Mouse (Mus musculus) liver, embryonic 13.5 days (tissue): ENCODE measurements around the gene Clic5. TPM values are rescaled to one million over a fixed set of nuclear protein-coding genes. Genes with fewer than 3 reads are reported as not detected.

Experiments used
- ATAC-seq: fragments of 200-750 bp; cut with Nextera tagmentation; 2 replicates; pipeline ENCODE4 v1.8.0; 2017; ENCODE audit warnings: low read depth, mild to moderate bottlenecking, moderate number of reproducible peaks, moderate library complexity
- DNase-seq: peaks from one replicate; pipeline ENCODE4 v3.0.0; 2022
- H3K27ac ChIP-seq: fragments of 300-500 bp; sonication (generic); 2 replicates; pipeline ENCODE4 v1.5.1; 2015; ENCODE audit warnings: moderate library complexity, mild to moderate bottlenecking, inconsistent platforms
- H3K27me3 ChIP-seq: fragments of 300-500 bp; sonication (generic); 2 replicates; pipeline ENCODE4 v1.6.1; 2015; ENCODE audit warnings: mild to moderate bottlenecking, inconsistent platforms
- H3K36me3 ChIP-seq: fragments of 300-500 bp; sonication (generic); 2 replicates; pipeline ENCODE4 v1.6.1; 2015; ENCODE audit warnings: mild to moderate bottlenecking, inconsistent platforms
- H3K4me1 ChIP-seq: fragments of 300-500 bp; sonication (generic); replicated peaks from 2 replicates; pipeline ENCODE4 v1.6.1; 2015; ENCODE audit warnings: inconsistent platforms
- H3K4me2 ChIP-seq: fragments of 300-500 bp; sonication (generic); 2 replicates; pipeline ENCODE4 v1.6.1; 2015; ENCODE audit warnings: inconsistent platforms, mild to moderate bottlenecking, moderate library complexity
- H3K4me3 ChIP-seq: fragments of 300-500 bp; sonication (generic); replicated peaks from 2 replicates; pipeline ENCODE4 v1.5.1; 2015; ENCODE audit warnings: mild to moderate bottlenecking, inconsistent platforms
- H3K9ac ChIP-seq: fragments of 300-500 bp; sonication (generic); 2 replicates; pipeline ENCODE4 v1.6.1; 2015; ENCODE audit warnings: mild to moderate bottlenecking, inconsistent platforms
- H3K9me3 ChIP-seq: fragments of 300-500 bp; sonication (generic); replicated peaks from 2 replicates; pipeline ENCODE4 v1.6.1; 2016; ENCODE audit warnings: inconsistent platforms
- WGBS: fragments of 180-500 bp; shearing (Covaris S2); methylation state at CpG from one replicate; pipeline ENCODE4 v1.1.7; 2015; ENCODE audit not compliant: insufficient replicate concordance; 5-methylcytosine and 5-hydroxymethylcytosine counted together
- polyA plus RNA-seq: library from polyadenylated mRNA; unstranded; fragments of >200 nt; fragmentation: Nextera tagmentation; extraction: Ambion mirVana; gene quantifications from 2 replicates; pipeline ENCODE4 v1.2.1, GENCODE M21; 2015

Gene Clic5
- polyA plus RNA-seq, 1 experiment from 2014 or later: 0.30 TPM

DNA sequence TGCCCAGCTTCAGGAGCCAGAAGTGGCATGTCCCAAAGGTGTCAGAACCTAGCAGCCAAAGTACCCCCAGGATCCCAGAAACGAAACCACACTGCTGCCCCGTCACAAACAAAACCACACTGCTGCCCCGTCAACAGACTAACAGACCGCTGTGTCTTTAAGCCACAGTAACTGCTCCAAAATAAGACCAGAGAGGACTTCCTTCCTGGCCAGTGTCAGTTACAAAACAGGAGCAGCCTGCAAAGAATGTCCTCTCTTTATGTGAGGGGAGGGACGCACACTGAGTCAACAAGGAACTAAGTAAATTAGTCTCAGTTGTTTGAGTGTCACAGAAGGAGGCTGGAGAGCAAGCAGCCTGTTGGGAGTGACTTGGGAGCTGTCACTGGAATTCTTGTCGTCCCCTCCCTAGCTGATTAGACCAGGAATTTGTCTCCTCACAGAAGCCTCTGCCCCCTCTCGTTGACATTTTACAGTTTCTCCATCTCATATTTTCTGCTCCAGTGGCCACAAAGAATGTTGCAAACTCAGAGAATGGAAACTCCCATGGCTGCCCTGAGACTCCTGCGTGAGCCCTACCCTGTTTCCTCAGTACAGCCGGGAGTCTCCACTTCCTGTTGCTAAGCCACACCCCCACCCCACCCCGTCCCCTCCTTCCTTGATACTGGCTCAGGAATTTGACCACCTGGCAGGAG, 50.8 kb downstream of the Clic5 start:
- Histone ChIP-seq H3K9me3 (0 out of 2 replicates have a peak, but pooled peaks cover 5% of the 10 kb centered on the region), H3K27ac (peak overlapping the region; percentile 68)

DNA sequence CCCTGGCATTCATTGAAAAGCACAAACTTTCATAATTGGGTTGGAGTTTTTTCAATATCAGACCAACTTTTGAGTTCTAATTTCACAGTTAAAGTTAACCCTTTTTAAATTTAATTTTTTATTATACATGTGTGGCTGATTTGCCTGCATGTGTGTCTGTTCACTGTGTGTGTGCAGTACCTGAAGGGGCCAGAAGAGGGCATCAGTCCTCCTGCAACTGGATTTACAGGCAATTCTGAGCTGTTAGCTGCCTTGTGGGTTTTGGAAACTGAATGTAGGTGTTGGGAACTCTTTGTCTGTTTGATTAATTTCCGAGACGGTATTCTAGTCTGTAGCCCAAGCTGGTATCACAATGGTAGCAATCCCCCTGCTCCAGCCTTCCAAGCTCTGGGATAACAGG, 52.4 kb downstream of the Clic5 start:
- H3K4me1 ChIP-seq: peaks cover 13% of the 10 kb centered on the region
- H3K4me2 ChIP-seq: no peak overlapping the region
- no peak overlapping the region for H3K9ac ChIP-seq
- 0 out of 2 replicates have a peak, but pooled peaks cover 5% of the 10 kb centered on the region for H3K9me3 ChIP-seq
- WGBS: 93% methylated on average over 2 of the region's 2 CpGs
- DNase-seq (no peak), ATAC-seq (no peak)
- no peak overlapping the region for H3K4me3 ChIP-seq
- no peaks in the 10 kb centered on the region for H3K36me3 ChIP-seq
- H3K27ac ChIP-seq: no peak overlapping the region
- no peaks in the 10 kb centered on the region for H3K27me3 ChIP-seq

More for the DNA sequence above, 50.8 kb downstream of the Clic5 start:
- no peaks in the 10 kb centered on the region for H3K27me3 ChIP-seq
- peak overlapping the region; percentile 18; the same call in 1 of the 2 replicates for H3K4me3 ChIP-seq
- no peaks in the 10 kb centered on the region for H3K36me3 ChIP-seq
- DNase-seq: no peak
- WGBS: 2% methylated on average over 10 of the region's 10 CpGs
- H3K4me2 ChIP-seq: peak overlapping the region; percentile 39
- H3K4me1 ChIP-seq: peaks cover 13% of the 10 kb centered on the region
- peak; percentile 53; the same call in 1 of the 2 replicates for ATAC-seq
- no peak overlapping the region for H3K9ac ChIP-seq

DNA sequence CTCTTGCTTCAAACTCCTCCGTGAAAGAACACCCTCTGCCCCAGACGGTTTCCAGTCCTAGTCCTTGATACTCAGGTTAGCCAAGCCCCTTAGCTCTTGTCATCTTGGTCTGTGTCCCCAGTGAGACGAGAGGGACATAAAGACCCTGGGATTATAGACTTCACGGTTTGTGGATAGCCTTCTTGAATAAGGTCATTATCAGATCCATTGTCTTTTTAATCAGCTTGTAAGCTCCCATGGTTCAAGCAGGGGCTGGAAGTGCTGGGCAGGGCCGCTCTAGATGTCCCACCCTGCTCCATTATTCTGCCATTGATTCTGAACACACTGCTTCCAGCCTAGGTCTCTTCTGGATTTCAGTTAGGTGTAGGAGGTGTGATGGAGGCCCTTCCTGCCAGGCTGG, 55.7 kb downstream of the Clic5 start:
- peaks cover 6% of the 10 kb centered on the region for H3K4me1 ChIP-seq
- ATAC-seq (no peak), DNase-seq (no peak)
- 0 out of 2 replicates have a peak, but pooled peaks cover 5% of the 10 kb centered on the region for H3K9me3 ChIP-seq
- no peak overlapping the region for H3K9ac ChIP-seq
- H3K36me3 ChIP-seq: no peaks in the 10 kb centered on the region
- no peak overlapping the region for H3K4me3 ChIP-seq
- H3K4me2 ChIP-seq: no peak overlapping the region
- H3K27ac ChIP-seq: no peak overlapping the region
- WGBS: 50% methylated on average over 5 of the region's 5 CpGs
- H3K27me3 ChIP-seq: no peaks in the 10 kb centered on the region

DNA sequence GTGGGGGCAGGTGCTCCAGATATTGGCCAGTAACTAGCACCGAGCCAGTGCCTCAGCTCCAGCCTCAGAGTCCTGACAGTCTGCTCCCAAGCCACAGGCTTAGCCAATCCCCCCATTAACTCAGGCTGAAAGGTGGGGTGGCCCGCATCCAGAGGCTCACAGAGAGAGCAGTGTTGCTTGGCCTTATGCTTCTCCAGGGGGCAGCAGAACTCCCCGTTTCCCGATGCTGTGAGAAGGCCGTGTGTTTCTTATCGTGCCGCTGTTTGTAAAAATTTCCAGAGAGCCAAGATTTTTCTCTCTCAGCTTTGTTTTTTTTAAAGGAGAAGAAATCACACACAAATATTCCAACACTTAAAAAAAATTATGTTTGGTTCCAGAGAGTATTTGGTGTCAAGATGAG, 56.2 kb downstream of the Clic5 start:
- WGBS: 42% methylated on average over 7 of the region's 7 CpGs
- Histone ChIP-seq H3K9ac (no peak overlapping the region), H3K27me3 (no peaks in the 10 kb centered on the region), H3K9me3 (0 out of 2 replicates have a peak, but pooled peaks cover 5% of the 10 kb centered on the region), H3K27ac (no peak overlapping the region), H3K4me1 (0 out of 2 replicates have a peak, but pooled peaks cover under 1% of the 10 kb centered on the region), H3K4me3 (no peak overlapping the region), H3K36me3 (no peaks in the 10 kb centered on the region), H3K4me2 (no peak overlapping the region)
- no peak for DNase-seq
- no peak for ATAC-seq

DNA sequence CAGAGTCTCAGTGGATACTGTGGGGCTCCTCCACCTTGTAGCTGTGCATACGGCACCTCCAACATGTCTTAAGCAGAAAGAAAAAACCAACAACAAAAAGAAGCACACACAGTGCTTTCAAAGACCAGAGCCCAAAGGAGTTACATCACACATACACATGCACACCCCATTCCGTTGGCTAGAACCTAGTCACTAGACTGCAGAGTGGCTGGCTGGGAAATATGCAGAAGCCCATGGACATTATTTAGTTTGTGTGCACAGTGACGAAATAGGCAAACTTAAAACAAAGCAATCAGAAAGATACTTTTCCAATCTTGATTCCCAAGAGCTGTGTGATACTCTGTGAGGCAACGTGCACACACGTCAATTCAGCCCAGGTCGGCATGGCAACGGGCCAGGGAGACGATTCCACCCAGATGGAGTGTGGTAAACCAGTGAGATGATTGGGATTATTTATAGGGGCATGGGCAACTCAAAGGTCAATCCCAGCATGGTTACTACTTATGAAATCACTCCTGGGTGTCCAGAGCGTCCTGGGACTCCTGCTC, 57.8 kb downstream of the Clic5 start:
- no peak for ATAC-seq
- WGBS: 67% methylated on average over 9 of the region's 9 CpGs
- H3K9me3 ChIP-seq: no peaks in the 10 kb centered on the region

DNA sequence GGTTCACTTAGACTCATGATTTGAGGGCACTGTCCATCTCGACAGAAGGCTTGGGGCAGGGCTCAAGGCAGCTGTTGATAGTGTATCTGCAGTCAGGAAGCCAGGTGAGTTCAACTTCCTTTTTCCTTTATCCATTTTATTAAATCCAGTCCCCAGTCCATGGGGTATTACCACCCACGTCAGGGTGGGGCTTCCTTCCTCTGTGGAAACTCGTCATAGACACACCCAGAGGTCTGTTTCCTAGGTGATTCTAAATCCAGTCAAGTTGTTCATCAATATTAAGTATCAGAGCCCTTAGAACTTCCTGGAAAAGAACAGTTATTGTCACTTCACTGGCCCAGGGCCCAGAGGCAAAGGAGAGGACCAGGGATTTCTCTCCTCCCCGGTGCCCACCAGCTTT, 61.2 kb downstream of the Clic5 start:
- 36% methylated on average over 4 of the region's 4 CpGs for WGBS
- no peak overlapping the region for H3K9ac ChIP-seq
- no peak overlapping the region for H3K4me2 ChIP-seq
- H3K4me1 ChIP-seq: no peaks in the 10 kb centered on the region
- H3K4me3 ChIP-seq: no peak overlapping the region
- DNase-seq: no peak
- no peak for ATAC-seq
- H3K36me3 ChIP-seq: peaks cover 6% of the 10 kb centered on the region; the same call in 1 of the 2 replicates
- no peaks in the 10 kb centered on the region for H3K9me3 ChIP-seq
- H3K27ac ChIP-seq: no peak overlapping the region
- no peaks in the 10 kb centered on the region for H3K27me3 ChIP-seq

More for the DNA sequence above, 57.8 kb downstream of the Clic5 start:
- Histone ChIP-seq H3K4me2 (no peak overlapping the region), H3K27me3 (no peaks in the 10 kb centered on the region), H3K4me3 (no peak overlapping the region), H3K36me3 (peaks cover 6% of the 10 kb centered on the region; the same call in 1 of the 2 replicates), H3K9ac (no peak overlapping the region), H3K27ac (no peak overlapping the region), H3K4me1 (no peaks in the 10 kb centered on the region)
- no peak for DNase-seq

DNA sequence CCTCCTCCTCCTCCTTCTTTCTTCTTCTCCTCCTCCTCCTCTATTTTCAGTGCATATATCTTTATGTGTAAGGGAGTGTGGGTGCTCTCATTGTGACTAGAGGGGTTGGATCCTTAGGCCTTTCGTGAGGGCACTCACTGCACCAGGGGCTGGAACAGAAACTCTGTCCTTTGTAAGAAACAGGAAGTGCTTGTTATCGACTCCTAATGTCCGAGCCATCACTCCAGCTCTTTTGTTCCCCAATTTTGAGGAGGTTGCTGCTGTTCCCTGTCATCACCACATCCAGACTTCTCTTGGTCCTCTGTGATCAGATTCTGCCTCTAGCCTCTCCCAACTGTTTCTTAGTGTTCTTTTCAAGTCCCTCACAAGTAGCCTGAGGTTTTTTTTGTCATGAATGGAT, 64.3 kb downstream of the Clic5 start:
- no peak overlapping the region for H3K9ac ChIP-seq
- H3K4me3 ChIP-seq: no peak overlapping the region
- no peak for ATAC-seq
- no peaks in the 10 kb centered on the region for H3K27me3 ChIP-seq
- no peaks in the 10 kb centered on the region for H3K9me3 ChIP-seq
- H3K27ac ChIP-seq: no peak overlapping the region
- WGBS: 8% methylated on average over 3 of the region's 3 CpGs
- H3K4me2 ChIP-seq: no peak overlapping the region
- peaks cover 6% of the 10 kb centered on the region; the same call in 1 of the 2 replicates for H3K36me3 ChIP-seq
- H3K4me1 ChIP-seq: peaks cover 5% of the 10 kb centered on the region; the same call in 1 of the 2 replicates
- no peak for DNase-seq

DNA sequence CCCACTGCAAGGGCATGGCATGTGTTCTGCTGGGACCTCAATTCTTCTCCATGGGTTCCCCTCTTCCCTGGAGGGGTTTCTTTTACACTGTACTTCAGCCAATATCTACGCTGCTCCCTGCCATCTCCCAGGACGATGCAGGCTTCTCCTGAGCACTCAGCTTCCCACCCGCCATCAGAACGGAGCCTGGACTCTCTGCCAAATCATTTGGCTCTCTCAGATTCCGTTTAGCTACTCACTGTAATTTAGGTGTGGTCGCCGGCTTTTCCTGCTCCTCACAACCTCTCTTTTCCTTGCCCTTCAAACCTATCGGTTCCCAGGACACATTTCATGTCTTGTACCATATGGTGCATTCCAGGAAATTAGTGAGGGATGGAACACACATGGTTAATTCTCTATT, 66.3 kb downstream of the Clic5 start:
- ATAC-seq (no peak), DNase-seq (no peak)
- no peak overlapping the region for H3K9ac ChIP-seq
- WGBS: 60% methylated on average over 8 of the region's 8 CpGs
- no peak overlapping the region for H3K4me3 ChIP-seq
- H3K27me3 ChIP-seq: no peaks in the 10 kb centered on the region
- H3K36me3 ChIP-seq: peaks cover 6% of the 10 kb centered on the region; the same call in 1 of the 2 replicates
- peaks cover 5% of the 10 kb centered on the region; the same call in 1 of the 2 replicates for H3K4me1 ChIP-seq
- no peak overlapping the region for H3K4me2 ChIP-seq
- no peaks in the 10 kb centered on the region for H3K9me3 ChIP-seq
- no peak overlapping the region for H3K27ac ChIP-seq

DNA sequence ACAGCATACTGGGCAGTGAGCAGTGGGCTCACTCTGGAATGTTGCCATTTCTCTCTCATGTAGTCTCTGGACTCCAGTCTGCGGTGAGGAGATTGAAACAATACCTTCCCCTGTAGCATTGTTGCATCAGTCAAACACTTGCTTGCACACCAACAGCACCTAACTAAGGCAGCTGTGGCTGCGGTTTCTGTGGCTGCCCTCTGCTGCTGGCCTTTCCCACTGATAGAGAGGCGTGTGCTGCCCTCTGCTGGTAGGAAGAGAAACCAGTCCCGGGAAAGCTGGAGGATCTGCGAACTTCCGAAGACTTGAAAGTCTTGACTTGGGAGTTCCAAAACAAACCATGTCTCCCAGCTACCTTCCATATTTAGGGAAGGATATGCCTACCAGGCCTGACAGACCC, 68.2 kb downstream of the Clic5 start:
- no peak overlapping the region for H3K27ac ChIP-seq
- no peaks in the 10 kb centered on the region for H3K9me3 ChIP-seq
- H3K4me1 ChIP-seq: peaks cover 5% of the 10 kb centered on the region; the same call in 1 of the 2 replicates
- H3K27me3 ChIP-seq: no peaks in the 10 kb centered on the region
- DNase-seq (peak; percentile 23), ATAC-seq (peak; percentile 50; the same call in 1 of the 2 replicates)
- H3K9ac ChIP-seq: no peak overlapping the region
- H3K4me3 ChIP-seq: no peak overlapping the region
- no peak overlapping the region for H3K4me2 ChIP-seq
- no peaks in the 10 kb centered on the region for H3K36me3 ChIP-seq
- 3% methylated on average over 6 of the region's 6 CpGs for WGBS

DNA sequence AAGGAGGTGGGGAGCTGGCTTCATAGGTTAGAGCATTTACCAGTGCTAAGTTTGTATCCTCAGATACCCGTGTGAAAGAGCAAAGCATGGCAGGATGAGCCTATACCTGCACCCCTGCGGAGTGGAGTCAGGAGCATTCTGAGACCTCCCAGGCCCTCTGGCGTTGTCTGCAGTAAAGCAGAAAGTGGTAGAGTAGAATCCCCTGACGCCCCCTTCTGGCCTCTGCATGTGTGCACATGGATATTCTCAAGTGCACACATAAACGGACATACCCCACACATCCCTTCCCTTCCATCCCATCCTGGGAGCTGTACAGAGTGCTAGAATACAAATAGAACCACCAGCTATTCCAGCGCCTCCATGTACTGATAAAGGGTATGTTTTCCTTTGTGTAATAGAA, 70.9 kb downstream of the Clic5 start:
- no peaks in the 10 kb centered on the region for H3K27me3 ChIP-seq
- no peak overlapping the region for H3K27ac ChIP-seq
- no peak for DNase-seq
- H3K36me3 ChIP-seq: no peaks in the 10 kb centered on the region
- no peak overlapping the region for H3K9ac ChIP-seq
- no peak for ATAC-seq
- WGBS: 31% methylated on average over 6 of the region's 6 CpGs
- H3K4me2 ChIP-seq: no peak overlapping the region
- H3K9me3 ChIP-seq: no peaks in the 10 kb centered on the region
- H3K4me3 ChIP-seq: no peak overlapping the region
- peaks cover 5% of the 10 kb centered on the region; the same call in 1 of the 2 replicates for H3K4me1 ChIP-seq

DNA sequence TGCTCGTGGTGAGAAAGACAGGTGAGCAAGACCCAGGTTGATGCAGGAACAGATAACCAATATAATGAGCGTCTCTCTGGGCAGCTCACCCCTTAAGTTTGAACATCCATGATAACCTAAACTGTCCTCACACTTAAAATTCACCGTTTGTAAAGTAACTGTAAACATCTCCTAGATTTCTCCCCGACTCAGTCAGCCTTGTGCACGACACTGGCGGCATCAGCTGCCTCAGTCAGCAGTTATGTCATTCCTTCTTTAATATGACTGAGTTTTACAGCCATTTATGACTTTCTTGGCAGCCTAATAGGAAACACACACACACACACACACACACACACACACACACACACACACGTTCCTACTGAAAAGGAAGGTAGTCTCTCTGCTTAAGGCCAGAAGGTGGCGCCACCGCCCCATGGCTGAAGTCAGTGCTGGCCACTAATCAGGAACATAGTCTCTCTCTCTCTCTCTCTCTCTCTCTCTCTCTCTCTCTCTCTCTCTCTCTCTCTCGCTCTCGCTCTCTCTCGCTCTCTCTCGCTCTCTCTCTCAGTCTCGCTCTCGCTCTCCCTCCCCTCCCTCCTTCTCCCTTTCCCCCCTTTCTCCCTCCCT, 73.3 kb downstream of the Clic5 start:
- no peak for ATAC-seq
- Histone ChIP-seq H3K4me1 (peaks cover 5% of the 10 kb centered on the region; the same call in 1 of the 2 replicates), H3K9me3 (no peaks in the 10 kb centered on the region), H3K27ac (no peak overlapping the region), H3K27me3 (no peaks in the 10 kb centered on the region), H3K36me3 (no peaks in the 10 kb centered on the region), H3K4me2 (no peak overlapping the region), H3K9ac (no peak overlapping the region), H3K4me3 (no peak overlapping the region)
- 30% methylated on average over 8 of the region's 15 CpGs for WGBS
- DNase-seq: no peak
